Mouse (Mus musculus) forebrain, embryonic 15.5 days (tissue): Measurements from ENCODE around the gene Olfr646. TPM values are rescaled to one million over a fixed set of nuclear protein-coding genes. Genes with fewer than 3 reads are reported as not detected.

Source experiments
- ATAC-seq: fragments of 200-750 bp; cut with Nextera tagmentation; replicated peaks from 2 replicates; pipeline ENCODE4 v1.8.0; 2017; ENCODE audit warnings: mild to moderate bottlenecking, moderate TSS enrichment, moderate library complexity
- H3K27ac ChIP-seq: fragments of 300-500 bp; sonication (generic); replicated peaks from 2 replicates; pipeline ENCODE4 v1.5.1; 2015; ENCODE audit warnings: mild to moderate bottlenecking, inconsistent platforms
- H3K27me3 ChIP-seq: fragments of 300-500 bp; sonication (generic); 2 replicates; pipeline ENCODE4 v1.6.1; 2015; ENCODE audit warnings: inconsistent platforms
- H3K36me3 ChIP-seq: fragments of 300-500 bp; sonication (generic); 2 replicates; pipeline ENCODE4 v1.6.1; 2015; ENCODE audit warnings: mild to moderate bottlenecking, inconsistent platforms
- H3K4me1 ChIP-seq: fragments of 300-500 bp; sonication (generic); 2 replicates; pipeline ENCODE4 v1.6.1; 2015; ENCODE audit warnings: inconsistent platforms
- H3K4me2 ChIP-seq: fragments of 300-500 bp; sonication (generic); replicated peaks from 2 replicates; pipeline ENCODE4 v1.6.1; 2015; ENCODE audit warnings: mild to moderate bottlenecking, inconsistent platforms
- H3K4me3 ChIP-seq: fragments of 300-500 bp; sonication (generic); 2 replicates; pipeline ENCODE4 v1.5.1; 2015; ENCODE audit warnings: mild to moderate bottlenecking, inconsistent platforms
- H3K9ac ChIP-seq: fragments of 300-500 bp; sonication (generic); replicated peaks from 2 replicates; pipeline ENCODE4 v1.6.1; 2015; ENCODE audit warnings: mild to moderate bottlenecking, inconsistent platforms
- H3K9me3 ChIP-seq: fragments of 300-500 bp; sonication (generic); 2 replicates; pipeline ENCODE4 v1.6.1; 2016; ENCODE audit warnings: inconsistent platforms
- WGBS: fragments of 180-500 bp; shearing (Covaris S2); methylation state at CpG from one replicate; pipeline ENCODE4 v1.1.7; 2015; ENCODE audit warnings: mixed read lengths; 5-methylcytosine and 5-hydroxymethylcytosine counted together
- polyA plus RNA-seq: library from polyadenylated mRNA; unstranded; fragments of >200 nt; fragmentation: Nextera tagmentation; extraction: Ambion mirVana; gene quantifications from 2 replicates; pipeline ENCODE4 v1.2.1, GENCODE M21; 2015

Gene Olfr646
- not detected in 2 replicates for polyA plus RNA-seq

GRCm38 (mm10) chr7:104104757-104104972, at the start of gene Olfr646:
Gene Olfr646 (plus strand): TSS chr7:104104873.
- Histone ChIP-seq H3K9me3 (no peaks in the 10 kb centered on the region), H3K4me1 (no peaks in the 10 kb centered on the region), H3K4me3 (no peak within 1 kb of the TSS), H3K4me2 (no peak within 1 kb of the TSS), H3K36me3 (no peaks in the 10 kb centered on the region), H3K27ac (no peak within 1 kb of the TSS), H3K9ac (no peak within 1 kb of the TSS), H3K27me3 (no peaks in the 10 kb centered on the region)
- ATAC-seq: no peak

- Histone ChIP-seq H3K9ac (no peak overlapping the region), H3K9me3 (no peaks in the 10 kb centered on the region), H3K4me3 (no peak overlapping the region), H3K4me2 (no peak overlapping the region), H3K36me3 (no peaks in the 10 kb centered on the region), H3K27ac (no peak overlapping the region), H3K4me1 (no peaks in the 10 kb centered on the region), H3K27me3 (no peaks in the 10 kb centered on the region)
- 89% methylated on average over 1 of the region's 1 CpGs for WGBS
- no peak for ATAC-seq
These were observed 45.5 kb upstream of the Olfr646 start for GRCm38 (mm10) chr7:104059215-104059614.

GRCm38 (mm10) chr7:104061345-104061744, 43.3 kb upstream of the Olfr646 start, which contains the start of gene 4930516K23Rik:
Gene 4930516K23Rik (minus strand): TSS chr7:104061445.
- no peaks in the 10 kb centered on the region for H3K9me3 ChIP-seq
- 49% methylated on average over 2 of the region's 2 CpGs for WGBS
- no peak within 1 kb of the TSS for H3K27ac ChIP-seq
- H3K9ac ChIP-seq: no peak within 1 kb of the TSS
- H3K4me3 ChIP-seq: no peak within 1 kb of the TSS
- no peak within 1 kb of the TSS for H3K4me2 ChIP-seq
- no peaks in the 10 kb centered on the region for H3K27me3 ChIP-seq
- H3K4me1 ChIP-seq: no peaks in the 10 kb centered on the region
- ATAC-seq: no peak
- H3K36me3 ChIP-seq: no peaks in the 10 kb centered on the region

GRCm38 (mm10) chr7:104071769-104072168, 32.9 kb upstream of the Olfr646 start, which contains the start of gene Olfr644:
Gene Olfr644 (minus strand): TSS chr7:104071869.
- Histone ChIP-seq H3K9ac (no peak within 1 kb of the TSS), H3K9me3 (0 out of 2 replicates have a peak, but pooled peaks cover 2% of the 10 kb centered on the region), H3K27me3 (no peaks in the 10 kb centered on the region), H3K27ac (no peak within 1 kb of the TSS), H3K36me3 (no peaks in the 10 kb centered on the region), H3K4me2 (no peak within 1 kb of the TSS), H3K4me1 (no peaks in the 10 kb centered on the region), H3K4me3 (no peak within 1 kb of the TSS)
- WGBS: 73% methylated on average over 2 of the region's 2 CpGs
- no peak for ATAC-seq

GRCm38 (mm10) chr7:104085365-104085764, 19.3 kb upstream of the Olfr646 start, which contains the start of gene Olfr645:
Gene Olfr645 (minus strand): TSS chr7:104085465.
- H3K4me1 ChIP-seq: no peaks in the 10 kb centered on the region
- H3K4me2 ChIP-seq: no peak within 1 kb of the TSS
- H3K9ac ChIP-seq: no peak within 1 kb of the TSS
- H3K27me3 ChIP-seq: no peaks in the 10 kb centered on the region
- 81% methylated on average over 1 of the region's 1 CpGs for WGBS
- H3K27ac ChIP-seq: no peak within 1 kb of the TSS
- no peak for ATAC-seq
- H3K9me3 ChIP-seq: no peaks in the 10 kb centered on the region
- no peaks in the 10 kb centered on the region for H3K36me3 ChIP-seq
- no peak within 1 kb of the TSS for H3K4me3 ChIP-seq

- ATAC-seq: no peak
- H3K9me3 ChIP-seq: no peaks in the 10 kb centered on the region
- no peak overlapping the region for H3K4me2 ChIP-seq
- H3K36me3 ChIP-seq: no peaks in the 10 kb centered on the region
- no peaks in the 10 kb centered on the region for H3K4me1 ChIP-seq
- H3K9ac ChIP-seq: no peak overlapping the region
- 56% methylated on average over 4 of the region's 4 CpGs for WGBS
- no peaks in the 10 kb centered on the region for H3K27me3 ChIP-seq
- H3K27ac ChIP-seq: no peak overlapping the region
- H3K4me3 ChIP-seq: no peak overlapping the region
These were observed 538 bp upstream of the Olfr646 start for GRCm38 (mm10) chr7:104103913-104104756.

- Histone ChIP-seq H3K27ac (no peak within 1 kb of the TSS), H3K4me2 (no peak within 1 kb of the TSS), H3K4me1 (no peaks in the 10 kb centered on the region), H3K4me3 (no peak within 1 kb of the TSS), H3K27me3 (no peaks in the 10 kb centered on the region), H3K9me3 (no peaks in the 10 kb centered on the region), H3K9ac (no peak within 1 kb of the TSS), H3K36me3 (no peaks in the 10 kb centered on the region)
- no peak for ATAC-seq
- WGBS: 95% methylated on average over 5 of the region's 5 CpGs
These were observed 25.1 kb downstream of the Olfr646 start, which contains the start of gene Ubqln5 for GRCm38 (mm10) chr7:104129726-104130125. Gene Ubqln5 (minus strand): TSS chr7:104129826.

GRCm38 (mm10) chr7:104137305-104137704, 32.6 kb downstream of the Olfr646 start, which contains the start of gene Olfr643:
Gene Olfr643 (minus strand): TSS chr7:104137405.
- Histone ChIP-seq H3K27me3 (no peaks in the 10 kb centered on the region), H3K27ac (no peak within 1 kb of the TSS), H3K9ac (no peak within 1 kb of the TSS), H3K36me3 (no peaks in the 10 kb centered on the region), H3K4me2 (no peak within 1 kb of the TSS), H3K4me1 (no peaks in the 10 kb centered on the region), H3K4me3 (no peak within 1 kb of the TSS), H3K9me3 (no peaks in the 10 kb centered on the region)
- ATAC-seq: no peak
- 85% methylated on average over 5 of the region's 5 CpGs for WGBS

GRCm38 (mm10) chr7:104143179-104143578, 38.5 kb downstream of the Olfr646 start, which contains the start of gene Ubqln3:
Gene Ubqln3 (minus strand): TSS chr7:104143279.
- H3K9me3 ChIP-seq: no peaks in the 10 kb centered on the region
- ATAC-seq: no peak
- no peaks in the 10 kb centered on the region for H3K4me1 ChIP-seq
- H3K27me3 ChIP-seq: no peaks in the 10 kb centered on the region
- H3K27ac ChIP-seq: no peak within 1 kb of the TSS
- WGBS: 80% methylated on average over 3 of the region's 3 CpGs
- H3K36me3 ChIP-seq: no peaks in the 10 kb centered on the region
- H3K9ac ChIP-seq: no peak within 1 kb of the TSS
- no peak within 1 kb of the TSS for H3K4me2 ChIP-seq
- H3K4me3 ChIP-seq: no peak within 1 kb of the TSS

- ATAC-seq: no peak
- H3K27me3 ChIP-seq: no peaks in the 10 kb centered on the region
- no peaks in the 10 kb centered on the region for H3K36me3 ChIP-seq
- H3K4me1 ChIP-seq: no peaks in the 10 kb centered on the region
- no peak within 1 kb of the TSS for H3K27ac ChIP-seq
- H3K9me3 ChIP-seq: no peaks in the 10 kb centered on the region
- no peak within 1 kb of the TSS for H3K4me2 ChIP-seq
- WGBS: 88% methylated on average over 2 of the region's 2 CpGs
- no peak within 1 kb of the TSS for H3K4me3 ChIP-seq
- no peak within 1 kb of the TSS for H3K9ac ChIP-seq
These were observed 45.8 kb downstream of the Olfr646 start, which contains the start of gene Ubqlnl for GRCm38 (mm10) chr7:104150456-104150855. Gene Ubqlnl (minus strand): TSS chr7:104150556.
